Mouse (Mus musculus) B cell, adult 62 days (primary cell): Measurements from ENCODE around the gene Zdhhc4. TPM values are rescaled to one million over a fixed set of nuclear protein-coding genes. Genes with fewer than 3 reads are reported as not detected.

Experiments used
- total RNA-seq: library from RNA; stranded (reverse); gene quantifications from 4 replicates; pipeline ENCODE4 v1.2.4, GENCODE M21; 2023

Zdhhc4 gene
- 61.1 to 63.7 TPM (median 61.6 TPM) in 4 replicates for total RNA-seq

DNA sequence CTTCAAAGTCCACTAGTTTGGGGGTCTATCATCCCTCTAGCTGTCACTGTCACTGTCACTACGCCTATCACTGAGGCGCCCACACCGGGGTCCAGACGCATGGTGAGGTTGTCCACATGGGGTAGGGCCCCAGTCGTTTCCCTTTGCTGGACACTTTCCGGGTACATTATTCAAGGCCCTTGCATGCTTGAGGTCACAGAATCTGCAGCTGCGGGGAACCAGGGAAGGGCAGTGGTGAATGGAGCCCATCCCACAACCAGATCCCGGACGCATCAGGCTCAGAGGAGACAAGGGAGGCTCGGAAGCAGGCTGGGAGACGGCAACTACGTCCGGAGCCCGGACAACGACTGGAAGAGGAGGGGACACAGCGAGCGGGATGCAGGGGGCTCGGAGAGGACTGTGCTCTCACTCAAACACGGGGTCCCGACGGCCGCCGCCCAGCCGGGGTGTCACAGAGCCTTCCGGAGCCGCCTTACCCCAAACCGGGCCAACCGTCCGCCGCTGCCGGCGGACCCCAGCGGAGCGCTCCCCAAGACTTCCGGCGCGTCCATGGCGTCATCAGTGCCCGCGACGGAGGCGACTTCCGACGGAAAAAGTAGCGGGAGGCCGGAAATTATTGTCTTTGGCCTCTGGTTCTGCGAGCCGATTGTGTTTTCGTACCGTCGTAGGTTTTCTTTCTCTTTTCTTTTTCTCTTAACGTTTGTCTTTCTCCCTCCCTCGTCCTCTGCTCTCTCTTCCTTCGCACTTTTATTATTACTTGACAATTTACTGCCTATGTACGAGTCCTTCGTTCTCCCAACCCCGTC, at the start of gene Zdhhc4:
Gene Zdhhc4 (minus strand): TSS at position 567 of the 806 bp plus-strand sequence.

DNA sequence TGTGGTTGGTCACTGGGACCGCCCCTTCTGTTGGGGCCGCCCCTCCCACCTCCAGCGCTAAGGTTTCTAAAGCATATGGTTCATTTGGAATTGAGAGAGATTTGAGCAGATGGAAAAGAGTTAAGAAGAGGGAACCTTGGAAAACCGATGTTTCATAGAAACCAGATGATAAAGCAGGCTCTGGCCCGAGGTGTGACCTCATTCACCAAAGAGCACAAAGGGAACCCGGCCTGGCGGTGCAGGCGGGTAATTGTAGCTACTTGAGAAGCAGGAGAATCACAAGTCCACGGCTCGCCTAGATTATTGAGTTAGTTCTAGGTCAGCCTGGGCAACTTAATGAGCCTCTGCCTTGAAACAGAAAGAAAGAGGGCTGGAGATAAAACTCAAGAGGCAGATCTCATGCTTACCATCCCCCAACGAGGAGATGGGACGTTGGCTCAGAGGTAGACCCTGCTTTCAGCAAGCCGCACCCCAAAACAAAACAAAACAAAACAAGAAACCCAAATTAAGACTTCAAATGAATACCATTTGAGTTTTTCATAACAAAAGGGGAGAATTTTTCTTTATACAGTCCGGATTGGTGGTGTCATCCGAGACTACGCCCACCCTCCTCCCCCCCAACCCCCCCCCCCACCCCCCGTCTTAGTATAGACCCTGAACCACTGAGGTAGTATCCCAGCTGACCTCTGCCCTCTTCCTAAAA, 27.8 kb upstream of the Zdhhc4 start, which contains the start of gene Grid2ip:
Gene Grid2ip (plus strand): TSS at position 653 of the 703 bp plus-strand sequence.

DNA sequence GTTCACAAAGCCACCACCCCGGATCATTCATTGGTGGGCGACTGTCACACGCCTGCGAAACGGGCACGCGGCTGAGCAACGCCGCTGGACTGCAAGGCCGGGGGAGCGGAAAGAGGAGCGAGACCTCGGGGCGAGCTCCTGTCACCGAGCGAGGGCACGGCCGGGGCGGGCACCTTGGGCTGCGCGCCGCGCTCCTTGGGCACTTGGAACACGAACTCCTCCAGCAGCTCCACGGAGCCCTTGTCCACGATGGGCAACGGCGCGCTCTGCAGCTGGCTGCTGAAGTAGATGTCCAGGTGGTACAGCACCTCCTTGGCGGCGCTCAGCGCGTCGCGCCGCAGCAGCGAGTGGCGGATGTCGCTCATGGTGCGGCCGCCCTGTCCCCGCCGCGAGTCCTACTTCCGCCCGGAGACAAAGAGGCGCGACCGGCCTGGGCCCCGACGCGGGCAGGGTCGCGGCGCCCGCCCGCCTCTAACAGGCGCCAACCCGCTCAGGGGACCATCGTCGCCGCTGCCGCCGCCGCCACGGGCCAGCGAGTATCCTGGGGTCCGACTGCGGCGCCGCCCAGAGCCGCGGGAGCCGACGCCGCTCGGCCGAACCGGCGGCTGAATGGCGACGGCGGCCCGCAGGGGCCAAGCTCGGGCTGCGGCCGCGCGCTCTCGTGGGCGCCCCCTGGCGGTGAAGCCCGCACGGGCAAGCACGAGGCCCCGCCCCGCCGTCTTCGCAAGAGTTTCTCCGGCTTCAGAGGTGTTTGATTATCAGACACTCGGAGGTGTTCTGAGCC, 14.1 kb downstream of the Zdhhc4 start, which contains the start of gene E130309D02Rik:
Gene E130309D02Rik (minus strand): TSS at position 631 of the 784 bp plus-strand sequence.

DNA sequence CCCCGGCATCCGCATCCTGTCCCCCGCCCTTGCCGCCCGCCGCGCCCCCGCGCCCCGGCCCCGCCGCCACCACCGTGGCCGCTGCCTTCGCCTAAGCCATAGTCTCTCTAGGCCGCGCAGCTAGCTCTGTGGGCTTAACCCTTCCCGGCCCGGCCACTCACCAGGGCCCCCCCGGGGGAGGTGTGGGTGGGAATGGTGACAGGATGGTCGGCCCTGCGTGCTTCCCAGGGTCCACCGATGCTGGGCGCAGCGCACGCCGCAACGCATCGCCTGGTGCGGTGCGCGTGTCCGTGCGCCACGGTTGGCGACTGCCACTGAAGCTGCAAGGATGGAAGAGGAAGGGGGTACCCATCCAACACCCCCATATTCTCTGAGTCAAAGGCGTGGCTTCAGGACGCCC, 35.7 kb downstream of the Zdhhc4 start, which contains the start of gene Zfp853:
Gene Zfp853 (minus strand): TSS at position 220 of the 400 bp plus-strand sequence.

DNA sequence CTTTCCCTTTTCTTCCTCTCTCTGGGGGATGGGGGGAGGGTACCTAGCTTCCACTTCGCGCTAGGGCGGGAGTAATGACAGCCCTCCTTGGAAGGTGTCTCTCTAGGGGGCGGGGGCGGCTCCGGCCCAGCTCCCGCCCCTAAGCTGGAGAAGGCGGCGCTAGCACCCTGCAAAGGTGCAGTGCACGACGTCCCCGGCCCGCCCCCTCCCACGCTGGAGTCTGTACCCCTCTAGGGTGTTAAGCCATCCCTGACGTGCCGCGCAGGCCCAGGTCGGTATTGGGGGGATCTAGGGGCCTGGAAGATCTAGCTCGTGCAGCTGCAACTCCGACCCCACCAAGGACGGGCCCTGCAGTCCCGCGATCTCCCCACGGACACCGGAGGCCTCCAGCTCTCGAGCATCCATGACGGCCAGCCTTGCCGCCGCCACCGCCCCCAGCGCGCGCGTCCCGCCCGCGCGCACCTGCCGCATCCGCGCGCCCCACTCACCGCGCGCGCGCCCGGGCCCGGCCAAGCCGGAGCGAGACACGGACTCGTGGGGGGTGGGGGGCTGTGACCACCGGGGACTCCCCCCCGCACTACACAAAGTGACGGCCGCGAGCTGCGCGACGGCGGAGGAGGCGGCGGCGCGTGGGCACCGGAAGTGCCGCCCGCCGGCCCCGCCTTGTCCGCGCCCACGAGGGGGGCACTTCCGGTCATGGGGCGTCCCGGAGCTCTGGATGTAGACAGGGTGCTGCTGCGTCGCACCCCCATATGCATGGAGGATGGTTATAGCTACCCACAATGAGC, 59.5 kb downstream of the Zdhhc4 start, which contains the start of gene Zfp316:
Gene Zfp316 (minus strand): TSS at position 660 of the 788 bp plus-strand sequence.

Other genes starting within 250 kb of the Zdhhc4 start
- 112 to 125 TPM (median 123 TPM) in 4 replicates for gene Rnf216, start 216.3 kb downstream of the Zdhhc4 start, total RNA-seq
- 0.32 to 0.36 TPM (median 0.34 TPM) in 3 of 4 replicates, not detected in the other for gene Olfr718-ps1, start 181.7 kb downstream of the Zdhhc4 start, total RNA-seq
- gene Rbak, start 148.5 kb downstream of the Zdhhc4 start, total RNA-seq: 11.2 to 13.6 TPM (median 12.1 TPM) in 4 replicates
- 0.35 TPM in 1 of 4 replicates, not detected in the others for gene Spdye4b, start 148.2 kb downstream of the Zdhhc4 start, total RNA-seq
- gene Spdye4a, start 102.4 kb downstream of the Zdhhc4 start, total RNA-seq: not detected in 4 replicates
- gene Zfp12, start 94.1 kb downstream of the Zdhhc4 start, total RNA-seq: 20.4 to 32.5 TPM (median 24.3 TPM) in 4 replicates
- gene Zfp316, start 59.2 kb downstream of the Zdhhc4 start, total RNA-seq: 7.2 to 8.5 TPM (median 7.2 TPM) in 4 replicates
- 0.61 to 1.0 TPM (median 0.91 TPM) in 4 replicates for gene Zfp853, start 35.6 kb downstream of the Zdhhc4 start, total RNA-seq
- 33.5 to 37.9 TPM (median 35.2 TPM) in 4 replicates for gene E130309D02Rik, start 13.9 kb downstream of the Zdhhc4 start, total RNA-seq
- not detected in 4 replicates for gene Grid2ip, start 28.1 kb upstream of the Zdhhc4 start, total RNA-seq
- gene Kdelr2, start 74.6 kb upstream of the Zdhhc4 start, total RNA-seq: 25.7 to 33.5 TPM (median 32.4 TPM) in 4 replicates
- 11.5 to 13.3 TPM (median 12.8 TPM) in 4 replicates for gene Daglb, start 135.3 kb upstream of the Zdhhc4 start, total RNA-seq
- gene Rac1, start 198.8 kb upstream of the Zdhhc4 start, total RNA-seq: 180 to 213 TPM (median 203 TPM) in 4 replicates